Mouse (Mus musculus) hindbrain, embryonic 14.5 days (tissue): ENCODE results near the gene Jakmip3. TPM values are rescaled to one million over a fixed set of nuclear protein-coding genes. Genes with fewer than 3 reads are reported as not detected.

ENCODE experiments used
- polyA plus RNA-seq: library from polyadenylated mRNA; unstranded; fragments of >200 nt; fragmentation: Nextera tagmentation; extraction: Ambion mirVana; gene quantifications from 2 replicates; pipeline ENCODE4 v1.2.1, GENCODE M21; 2014

Gene Jakmip3
- polyA plus RNA-seq, 1 experiment from 2014 or later = 11.2 TPM

Other genes starting within 250 kb of the Jakmip3 start
- gene Ppp2r2d, start 94.7 kb upstream of the Jakmip3 start, polyA plus RNA-seq = 99.4 and 106 TPM in 2 replicates
- gene Mapk1ip1, start 94.5 kb upstream of the Jakmip3 start, polyA plus RNA-seq = 30.3 and 32.7 TPM in 2 replicates
- gene Bnip3, start 31.2 kb upstream of the Jakmip3 start, polyA plus RNA-seq = 120 and 127 TPM in 2 replicates
- gene Dpysl4, start 145.3 kb downstream of the Jakmip3 start, polyA plus RNA-seq = 211 and 216 TPM in 2 replicates